8 mouse cellular contexts compared by ENCODE assay signal in the genomic region with DNA sequence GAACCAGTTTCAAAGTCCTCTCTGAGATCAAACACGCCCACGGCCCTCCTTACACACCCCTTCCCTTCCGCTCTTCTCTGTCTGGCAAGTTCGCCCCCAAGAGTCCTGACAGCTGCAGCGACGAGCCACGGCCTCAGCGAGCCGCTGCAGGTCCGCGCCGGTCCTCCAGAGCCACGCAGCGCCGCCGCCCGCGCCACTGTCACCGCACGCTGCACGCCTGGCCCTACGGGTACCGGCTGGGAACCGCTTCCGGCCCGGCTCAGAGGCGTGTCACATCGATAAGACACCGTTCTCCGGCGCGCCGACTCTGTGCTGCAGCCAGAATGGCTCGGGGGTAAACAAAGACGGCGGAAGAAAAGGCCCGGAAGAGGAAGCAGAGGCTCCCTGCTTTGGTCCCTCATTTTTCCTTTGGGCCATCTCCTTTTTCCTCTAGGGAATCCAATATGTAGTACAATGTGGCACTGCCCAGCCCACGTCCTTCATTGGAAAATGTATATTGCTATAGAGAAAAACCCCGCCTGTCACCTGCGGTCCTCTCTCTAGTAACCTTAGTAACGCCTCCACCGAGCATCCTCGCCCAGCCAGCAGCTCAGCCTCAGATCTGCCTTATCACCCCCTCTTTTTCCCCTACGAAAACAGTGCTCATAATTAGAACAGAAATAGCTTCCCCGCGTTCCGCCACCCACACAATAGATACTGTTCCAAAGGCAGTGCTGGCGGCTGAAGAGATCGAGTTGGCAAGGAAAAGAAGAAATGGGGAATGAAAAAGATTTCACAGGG. TPM values are rescaled to one million over a fixed set of nuclear protein-coding genes. Genes with fewer than 3 reads are reported as not detected.
DNase-seq lines count a peak whose midpoint lies in the region; ATAC-seq and TF ChIP-seq lines count a peak whose summit lies in the region.

A gene (minus strand): TSS at position 252 of the 780 bp plus-strand sequence.

- H3K4me1 ChIP-seq in forebrain, embryonic 15.5 days: peaks cover 16% of the 10 kb centered on the region
- no peaks in the 10 kb centered on the region for H3K4me1 ChIP-seq in lung, embryonic 14.5 days (ENCODE audit: insufficient read depth)
- H3K4me1 ChIP-seq in olfactory bulb, adult 2 months (ENCODE audit: control insufficient read depth, insufficient read depth, low read length): peaks cover 3% of the 10 kb centered on the region; the same call in 1 of the 2 replicates
- 0 out of 2 replicates have a peak, but pooled peaks cover 2% of the 10 kb centered on the region for H3K4me1 ChIP-seq in thymus, adult 2 months (replicated peaks; ENCODE audit: control insufficient read depth, insufficient read depth, low read length)

- no peaks in the 10 kb centered on the region for H3K36me3 ChIP-seq in forebrain, embryonic 15.5 days
- H3K36me3 ChIP-seq in lung, embryonic 14.5 days (ENCODE audit: insufficient read depth): 0 out of 2 replicates have a peak, but pooled peaks cover 4% of the 10 kb centered on the region
- H3K36me3 ChIP-seq in thymus, adult 2 months (ENCODE audit: control insufficient read depth, insufficient read depth, low read length): no peaks in the 10 kb centered on the region

- TF ChIP-seq POLR2A in olfactory bulb, adult 2 months (IDR thresholded peaks at IDR 0.05; ENCODE audit: insufficient read depth, low read depth, low read length): peak; percentile 59
- TF ChIP-seq POLR2A in thymus, adult 2 months (IDR thresholded peaks at IDR 0.05; ENCODE audit: control insufficient read depth, extremely low read depth, insufficient read depth, low read length, poor library complexity): peak; percentile 68; the same call in 1 of the 2 replicates

- peak within 1 kb of the TSS; percentile 99 for H3K27ac ChIP-seq in forebrain, embryonic 15.5 days (replicated peaks)
- H3K27ac ChIP-seq in layer of hippocampus, adult 2 months: peak within 1 kb of the TSS; percentile 92
- peak within 1 kb of the TSS; percentile 90 for H3K27ac ChIP-seq in lung, embryonic 14.5 days (ENCODE audit: low read depth)
- peak within 1 kb of the TSS; percentile 100 for H3K27ac ChIP-seq in olfactory bulb, adult 2 months (ENCODE audit: insufficient read depth, low read depth, low read length)
- H3K27ac ChIP-seq in thymus, adult 2 months (ENCODE audit: control insufficient read depth, insufficient read depth, low read length): peak within 1 kb of the TSS; percentile 55

- H3K4me2 ChIP-seq in forebrain, embryonic 15.5 days (replicated peaks): peak within 1 kb of the TSS; percentile 62
- H3K4me2 ChIP-seq in lung, embryonic 14.5 days: peak within 1 kb of the TSS; percentile 75

- TF ChIP-seq CTCF in layer of hippocampus, adult 2 months (conservative IDR thresholded peaks at IDR 0.05): peak; percentile 79
- no peak for TF ChIP-seq CTCF in lung, embryonic 14.5 days (IDR thresholded peaks at IDR 0.05; ENCODE audit: low read depth)
- peak; percentile 62 for TF ChIP-seq CTCF in olfactory bulb, adult 2 months (IDR thresholded peaks at IDR 0.05; ENCODE audit: insufficient read depth, low read depth, low read length)
- 0 out of 2 replicates have a peak, but pooled peaks have one; percentile 23 for TF ChIP-seq CTCF in thymus, adult 2 months (IDR thresholded peaks at IDR 0.05; ENCODE audit: borderline replicate concordance, control insufficient read depth, extremely low read depth, insufficient read depth, low read length, poor library complexity)

- DNase-seq in ES-CJ7 (ENCODE audit: low read depth, low spot score): peak; percentile 88
- DNase-seq in cerebellum, adult 11 months: peak; percentile 94
- peak; percentile 77 for DNase-seq in heart, postnatal 25 days (ENCODE audit: low spot score)
- DNase-seq in layer of hippocampus, adult 2 months (ENCODE audit: low spot score in 2 of 2): peak; percentile 93 to 95
- peak; percentile 93 for DNase-seq in lung, embryonic 14.5 days
- DNase-seq in thymus, adult 2 months: peak; percentile 86

- peak within 1 kb of the TSS; percentile 57 for H3K4me3 ChIP-seq in forebrain, embryonic 15.5 days
- peak within 1 kb of the TSS; percentile 74 for H3K4me3 ChIP-seq in layer of hippocampus, adult 2 months
- peak within 1 kb of the TSS; percentile 71 for H3K4me3 ChIP-seq in lung, embryonic 14.5 days (ENCODE audit: low read depth, low read length)
- peak within 1 kb of the TSS; percentile 93 for H3K4me3 ChIP-seq in olfactory bulb, adult 2 months (ENCODE audit: insufficient read depth, low read depth, low read length)
- H3K4me3 ChIP-seq in thymus, adult 2 months (ENCODE audit: control insufficient read depth, insufficient read depth, low read length): peak within 1 kb of the TSS; percentile 86

- H3K9me3 ChIP-seq in forebrain, embryonic 15.5 days: no peaks in the 10 kb centered on the region
- no peaks in the 10 kb centered on the region for H3K9me3 ChIP-seq in lung, embryonic 14.5 days (ENCODE audit: low read depth, low read length)

- intact Hi-C loops in heart, postnatal 25 days (cut with DNase I): no loop called here

- H3K27me3 ChIP-seq in forebrain, embryonic 15.5 days: no peaks in the 10 kb centered on the region
- no peaks in the 10 kb centered on the region for H3K27me3 ChIP-seq in lung, embryonic 14.5 days (ENCODE audit: insufficient read depth, low read length)
- H3K27me3 ChIP-seq in thymus, adult 2 months (ENCODE audit: control insufficient read depth, insufficient read depth, low read length): no peaks in the 10 kb centered on the region

- under 1% methylated on average over 49 of the region's 49 CpGs for WGBS in forebrain, embryonic 15.5 days
- WGBS in lung, embryonic 14.5 days: under 1% methylated on average over 48 of the region's 49 CpGs
- under 1% methylated on average over 49 of the region's 49 CpGs for WGBS in olfactory bulb, adult 2 months
- WGBS in thymus, adult 2 months: under 1% methylated on average over 49 of the region's 49 CpGs

- peak; percentile 98 for ATAC-seq in forebrain, embryonic 15.5 days (replicated peaks)
- ATAC-seq in lung, embryonic 14.5 days (ENCODE audit: insufficient read depth): peak; percentile 99

- peak within 1 kb of the TSS; percentile 79 for H3K9ac ChIP-seq in forebrain, embryonic 15.5 days (replicated peaks)
- peak within 1 kb of the TSS; percentile 56 for H3K9ac ChIP-seq in lung, embryonic 14.5 days

RNA-seq across cellular contexts. Expression of the gene that starts here (rescaled TPM):
- 53.7 and 54.9 TPM in 2 replicates for polyA plus RNA-seq in forebrain, embryonic 15.5 days (2015; fragmentation: Nextera tagmentation; extraction: Ambion mirVana)
- total RNA-seq in heart, postnatal 25 days (2021): 10 to 100 TPM; 12.3 to 12.4 TPM
- total RNA-seq in layer of hippocampus, adult 2 months (2021): 10 to 100 TPM; 17.8 to 22.4 TPM
- polyA plus RNA-seq in lung, embryonic 14.5 days (2014; fragmentation: Nextera tagmentation; extraction: Ambion mirVana): 32.4 and 33.5 TPM in 2 replicates
- not detected in 2 replicates for polyA plus RNA-seq in olfactory bulb, adult 2 months (2012; ENCODE audit: insufficient read depth, insufficient read length, low replicate concordance, missing spikeins)
- 3.5 and 4.3 TPM in 2 replicates for polyA plus RNA-seq in thymus, adult 2 months (2012; rRNA removed)

Comparison
In these comparisons a context has a peak if more than half of its experiments do, and no peak if none do; other contexts are left out.
1. Peak in every context shown above with its lines: DNase-seq, ATAC-seq, H3K4me3 ChIP-seq and H3K27ac ChIP-seq.